Mouse (Mus musculus): ENCODE measurements around the gene Ssbp4.

Gene Ssbp4

DNA sequence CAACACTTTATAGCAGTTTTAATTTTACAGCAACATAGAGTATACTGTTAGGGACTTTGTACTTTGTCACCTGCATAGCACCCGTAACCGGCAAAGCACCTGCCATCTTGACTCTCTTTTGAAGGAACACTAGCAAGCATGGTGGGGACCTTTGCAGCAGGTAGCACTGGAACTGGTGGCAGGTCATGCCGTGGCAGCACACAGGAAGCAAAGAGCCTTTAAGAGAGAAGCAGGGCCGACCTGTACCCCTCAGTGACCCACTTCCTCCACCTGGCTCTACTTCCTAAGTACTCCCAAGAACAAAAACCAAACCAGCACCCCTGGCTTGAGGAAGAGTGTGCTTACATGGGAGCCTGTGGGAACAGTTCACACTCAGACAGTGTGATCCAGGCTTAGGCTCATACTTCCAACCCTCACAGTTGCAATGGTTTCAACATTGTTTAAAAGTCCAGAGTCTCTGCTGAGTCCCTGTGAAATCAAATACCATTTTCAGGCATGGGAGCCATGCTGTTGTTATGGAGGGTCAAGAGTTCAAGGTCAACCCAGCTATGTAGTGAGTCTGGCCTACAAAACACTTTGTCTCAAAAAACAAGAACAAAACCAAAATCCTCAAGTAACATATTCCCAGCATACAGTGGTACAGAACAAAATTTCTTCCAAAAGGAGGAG lies 53.5 kb downstream of the Ssbp4 start:
- DNase-seq (ENCODE audit: low spot score in 2 of 2), result no peak

DNA sequence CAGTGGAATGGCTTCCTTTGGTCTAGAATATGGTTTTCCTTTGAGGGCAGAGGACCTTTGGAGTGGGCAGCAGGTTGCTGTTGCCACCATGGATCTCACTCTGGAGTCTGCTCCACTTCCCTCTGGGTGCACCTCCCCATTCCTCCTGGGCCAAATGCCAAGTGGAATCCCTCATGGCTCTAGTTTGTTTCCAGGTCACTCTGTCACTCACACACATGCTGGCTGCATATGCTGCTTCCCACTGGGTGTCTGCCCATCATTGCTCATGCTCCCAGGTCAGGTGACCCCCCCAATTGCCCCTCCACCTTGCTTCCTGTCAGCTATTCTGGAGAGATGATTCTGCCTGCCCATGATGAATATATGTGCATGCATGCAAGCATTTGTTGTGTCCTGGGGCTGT lies 54.9 kb downstream of the Ssbp4 start:
- no peak for DNase-seq (ENCODE audit: low spot score in 2 of 2)

- DNase-seq (ENCODE audit: low spot score in 2 of 2), result no peak
Observed at GRCm38 (mm10) chr8:70552836-70553235, 55.8 kb downstream of the Ssbp4 start.

GRCm38 (mm10) chr8:70551558-70552161 lies 57.0 kb downstream of the Ssbp4 start:
- no peak for DNase-seq (ENCODE audit: low spot score in 2 of 2)

GRCm38 (mm10) chr8:70549412-70550184 lies 59.1 kb downstream of the Ssbp4 start:
- no peak for DNase-seq (ENCODE audit: low spot score in 2 of 2)

GRCm38 (mm10) chr8:70547762-70548161 lies 60.9 kb downstream of the Ssbp4 start:
- no peak for DNase-seq (ENCODE audit: low spot score in 2 of 2)
